Mouse (Mus musculus) CH12.LX (cell line): Measurements from ENCODE around the gene Mmd. TPM values are rescaled to one million over a fixed set of nuclear protein-coding genes. Genes with fewer than 3 reads are reported as not detected.

Experiments
- DNase-seq: peaks from one replicate; pipeline ENCODE4 v3.0.0-alpha.2; 2013; ENCODE audit errors: extremely low read depth
- H3K27ac ChIP-seq: 2 replicates; pipeline ENCODE4 v1.5.1; 2012; ENCODE audit warnings: low read depth, mild to moderate bottlenecking, control low read depth, moderate library complexity; ENCODE audit not compliant: insufficient read depth
- H3K27me3 ChIP-seq: replicated peaks from 2 replicates; pipeline ENCODE3; 2012; ENCODE audit warnings: inconsistent platforms
- H3K36me3 ChIP-seq, 2 experiments: replicated peaks in 1 of 2; 2 replicates each; pipeline versions ENCODE3 to v1.6.1; 2012; ENCODE audit warnings: inconsistent platforms in 1 of 2, low read length in 1 of 2, mild to moderate bottlenecking in 1 of 2, mixed read lengths in 1 of 2, moderate library complexity in 1 of 2; ENCODE audit not compliant: control insufficient read depth in 1 of 2, insufficient read depth in 1 of 2
- H3K4me1 ChIP-seq, 2 experiments: 2 replicates each; pipeline ENCODE4 v1.6.1; 2012; ENCODE audit warnings: inconsistent platforms in 1 of 2, moderate library complexity in 1 of 2; ENCODE audit not compliant: insufficient read depth in 2 of 2, control insufficient read depth in 1 of 2
- H3K4me2 ChIP-seq: 2 replicates; pipeline ENCODE4 v1.6.1; 2012; ENCODE audit warnings: low read depth, mild to moderate bottlenecking, control low read depth; ENCODE audit not compliant: poor library complexity, insufficient read depth, severe bottlenecking
- H3K4me3 ChIP-seq, 3 experiments: fragments of 150-350 bp in 1 of 3; sonication (generic) in 1 of 3; replicated peaks in 1 of 3; 2 replicates each; pipeline versions ENCODE3 to v1.5.1; 2011 to 2012; ENCODE audit warnings: low read depth in 2 of 3, low read length in 2 of 3, mild to moderate bottlenecking in 2 of 3, moderate library complexity in 2 of 3, control low read depth in 1 of 3, improper control_type of control experiment in 1 of 3, inconsistent platforms in 1 of 3, mixed read lengths in 1 of 3; ENCODE audit not compliant: poor library complexity in 1 of 3
- H3K79me2 ChIP-seq: replicated peaks from 2 replicates; pipeline ENCODE4 v1.6.1; 2012; ENCODE audit warnings: mild to moderate bottlenecking, moderate library complexity; ENCODE audit not compliant: control insufficient read depth, poor library complexity, insufficient read depth, severe bottlenecking; ENCODE audit errors: extremely low read depth
- H3K9ac ChIP-seq: 2 replicates; pipeline ENCODE4 v1.6.1; 2012; ENCODE audit warnings: low read depth, mild to moderate bottlenecking, control low read depth, moderate library complexity; ENCODE audit not compliant: insufficient read depth
- H3K9me3 ChIP-seq: replicated peaks from 2 replicates; pipeline ENCODE3; 2012; ENCODE audit warnings: low read length, inconsistent platforms, mixed read lengths
- BHLHE40 ChIP-seq: IDR thresholded peaks from 2 replicates; pipeline ENCODE4 v1.6.1; 2011; ENCODE audit warnings: mild to moderate bottlenecking, low read depth, low read length, improper control_type of control experiment
- CHD2 ChIP-seq: IDR thresholded peaks from 2 replicates; pipeline ENCODE4 v1.6.1; 2011; ENCODE audit warnings: low read length, improper control_type of control experiment
- GABPA ChIP-seq: IDR thresholded peaks from 2 replicates; pipeline ENCODE4 v1.6.1; 2012; ENCODE audit warnings: low read depth, low read length, improper control_type of control experiment, inconsistent platforms; ENCODE audit not compliant: insufficient replicate concordance
- HCFC1 ChIP-seq: IDR thresholded peaks from 2 replicates; pipeline ENCODE4 v1.6.1; 2012; ENCODE audit warnings: low read depth, mild to moderate bottlenecking, inconsistent platforms, low read length, improper control_type of control experiment
- IRF4 ChIP-seq: IDR thresholded peaks from 2 replicates; pipeline ENCODE4 v1.6.1; 2014; ENCODE audit warnings: low read depth, mild to moderate bottlenecking, inconsistent platforms, low read length, improper control_type of control experiment
- JUN ChIP-seq: IDR thresholded peaks from 2 replicates; pipeline ENCODE4 v1.6.1; 2011; ENCODE audit warnings: low read depth, mild to moderate bottlenecking, low read length, improper control_type of control experiment, moderate library complexity; ENCODE audit not compliant: insufficient read depth
- JUND ChIP-seq: conservative IDR thresholded peaks from 2 replicates; pipeline ENCODE4 v1.6.1; 2011; ENCODE audit warnings: low read depth, low read length, improper control_type of control experiment
- KAT2A ChIP-seq: IDR thresholded peaks from 2 replicates; pipeline ENCODE4 v1.6.1; 2012; ENCODE audit warnings: low read length, improper control_type of control experiment, inconsistent platforms; ENCODE audit not compliant: insufficient replicate concordance
- MAFK ChIP-seq: IDR thresholded peaks from 2 replicates; pipeline ENCODE4 v1.6.1; 2011; ENCODE audit warnings: low read length, improper control_type of control experiment; ENCODE audit not compliant: insufficient replicate concordance
- MAZ ChIP-seq: IDR thresholded peaks from 2 replicates; pipeline ENCODE4 v1.6.1; 2012; ENCODE audit warnings: low read depth, mild to moderate bottlenecking, inconsistent platforms, low read length, improper control_type of control experiment, moderate library complexity
- MEF2A ChIP-seq: IDR thresholded peaks from 2 replicates; pipeline ENCODE4 v1.6.1; 2014; ENCODE audit warnings: low read depth, mild to moderate bottlenecking, inconsistent platforms, low read length, improper control_type of control experiment, borderline replicate concordance
- NRF1 ChIP-seq: IDR thresholded peaks from 2 replicates; pipeline ENCODE4 v1.6.1; 2014; ENCODE audit warnings: low read depth, mild to moderate bottlenecking, inconsistent platforms, low read length, improper control_type of control experiment, moderate library complexity
- PAX5 ChIP-seq: IDR thresholded peaks from 2 replicates; pipeline ENCODE4 v1.6.1; 2012; ENCODE audit warnings: low read length, inconsistent platforms, mixed read lengths
- POLR2A ChIP-seq: IDR thresholded peaks from 2 replicates; pipeline ENCODE4 v1.6.1; 2011; ENCODE audit warnings: low read depth, mild to moderate bottlenecking, improper control_type of control experiment, low read length
- RAD21 ChIP-seq: IDR thresholded peaks from 2 replicates; pipeline ENCODE4 v1.6.1; 2011; ENCODE audit warnings: low read depth, mild to moderate bottlenecking, low read length, improper control_type of control experiment, moderate library complexity
- RCOR1 ChIP-seq: conservative IDR thresholded peaks from 2 replicates; pipeline ENCODE4 v1.6.1; 2012; ENCODE audit warnings: low read depth, mild to moderate bottlenecking, inconsistent platforms, low read length, improper control_type of control experiment
- SIN3A ChIP-seq: IDR thresholded peaks from 2 replicates; pipeline ENCODE4 v1.6.1; 2012; ENCODE audit warnings: low read length, improper control_type of control experiment, inconsistent platforms
- SMC3 ChIP-seq: IDR thresholded peaks from 2 replicates; pipeline ENCODE4 v1.6.1; 2011; ENCODE audit warnings: low read depth, low read length, improper control_type of control experiment
- TBP ChIP-seq: conservative IDR thresholded peaks from 2 replicates; pipeline ENCODE4 v1.6.1; 2011; ENCODE audit warnings: low read depth, low read length, improper control_type of control experiment
- UBTF ChIP-seq: IDR thresholded peaks from 2 replicates; pipeline ENCODE4 v1.6.1; 2012; ENCODE audit warnings: low read depth, mild to moderate bottlenecking, inconsistent platforms, low read length, improper control_type of control experiment, moderate library complexity
- ZC3H11A ChIP-seq: IDR thresholded peaks from 2 replicates; pipeline ENCODE4 v1.6.1; 2012; ENCODE audit warnings: low read depth, mild to moderate bottlenecking, inconsistent platforms, low read length, improper control_type of control experiment
- ZKSCAN1 ChIP-seq: IDR thresholded peaks from 2 replicates; pipeline ENCODE4 v1.6.1; 2012; ENCODE audit warnings: low read depth, inconsistent platforms, low read length, improper control_type of control experiment, borderline replicate concordance
- ZNF384 ChIP-seq: IDR thresholded peaks from 2 replicates; pipeline ENCODE4 v1.6.1; 2012; ENCODE audit warnings: low read depth, low read length, improper control_type of control experiment, inconsistent platforms
- dilution Hi-C: fragments of 300-500 bp; cut with MboI; formaldehyde crosslinking; loops from 2 replicates; pipeline ENCODE4 v1.14.3; 2020; ENCODE audit warnings: low sequenced_read_pairs; ENCODE audit not compliant: extremely low pct_unique_long_range_greater_than_20kb, extremely low pct_ligation_motif_present
- in situ Hi-C: fragments of 300-500 bp; cut with MboI; formaldehyde crosslinking; loops from 3 replicates; pipeline ENCODE4 v1.14.3; 2019; ENCODE audit warnings: low sequenced_read_pairs, low pct_ligation_motif_present, low pct_unique_long_range_greater_than_20kb, mixed read lengths
- polyA plus RNA-seq: library from polyadenylated mRNA; unstranded; fragments of >175 nt; gene quantifications from 2 replicates; pipeline ENCODE4 v1.2.1, GENCODE M21; 2012; ENCODE audit warnings: low read depth; ENCODE audit not compliant: insufficient read length
- total RNA-seq, 2 experiments: library from RNA; depleted of rRNA; stranded (reverse); fragments of 300-350 nt in 1 of 2; fragments of >200 nt in 1 of 2; gene quantifications; 2 replicates each; pipeline ENCODE4 v1.2.3; 2012 to 2014

Gene Mmd
- total and polyA plus RNA-seq, 3 experiments, result 10.3 to 60.4 (median 39.8) TPM

- no peaks in the 10 kb centered on the region for H3K36me3 ChIP-seq
- no peak overlapping the region for H3K4me2 ChIP-seq
- in situ Hi-C loops, result no loop called here
- peak; percentile 8 for DNase-seq
- H3K79me2 ChIP-seq, result no peaks in the 10 kb centered on the region
- dilution Hi-C loops, result no loop called here
- H3K27me3 ChIP-seq, result no peaks in the 10 kb centered on the region
- TF ChIP-seq POLR2A (no peak), TBP (no peak), SIN3A (no peak), BHLHE40 (no peak), IRF4 (no peak), HCFC1 (no peak), RCOR1 (no peak), CHD2 (no peak), UBTF (no peak), JUN (no peak), RAD21 (no peak), MAZ (no peak), NRF1 (no peak), MAFK (no peak), KAT2A (no peak), PAX5 (no peak), JUND (no peak), ZKSCAN1 (no peak), SMC3 (no peak)
- no peaks in the 10 kb centered on the region for H3K9me3 ChIP-seq
- H3K27ac ChIP-seq, result no peak overlapping the region
- peaks cover 0 to 7% of the 10 kb centered on the region in 2 experiments; a peak in 2 of 4 replicates for H3K4me1 ChIP-seq
- H3K9ac ChIP-seq, result no peak overlapping the region
- H3K4me3 ChIP-seq, result no peak overlapping the region
Observed at GRCm38 (mm10) chr11:90286550-90287154, 37.4 kb downstream of the Mmd start.

- no peak overlapping the region for H3K27ac ChIP-seq
- no peak for DNase-seq
- no peaks in the 10 kb centered on the region for H3K79me2 ChIP-seq
- no peaks in the 10 kb centered on the region for H3K36me3 ChIP-seq
- dilution Hi-C loops, result no loop called here
- H3K9ac ChIP-seq, result no peak overlapping the region
- H3K4me2 ChIP-seq, result no peak overlapping the region
- in situ Hi-C loops, result no loop called here
- no peaks in the 10 kb centered on the region for H3K9me3 ChIP-seq
- H3K4me1 ChIP-seq, result peaks cover 0 to 7% of the 10 kb centered on the region in 2 experiments; a peak in 2 of 4 replicates
- H3K27me3 ChIP-seq, result no peaks in the 10 kb centered on the region
- TF ChIP-seq MEF2A (no peak), NRF1 (no peak), GABPA (no peak), ZKSCAN1 (no peak), RAD21 (no peak), ZC3H11A (no peak), ZNF384 (no peak)
- no peak overlapping the region for H3K4me3 ChIP-seq
Observed at GRCm38 (mm10) chr11:90291156-90291555, 41.9 kb downstream of the Mmd start.
